Mouse (Mus musculus) E14TG2a.4 (cell line): ENCODE measurements around the gene Msh4.

Experiments used
- CTCF ChIP-seq: conservative IDR thresholded peaks from 2 replicates; pipeline ENCODE4 v1.5.1; 2014; ENCODE audit warnings: low read length
- POU5F1 ChIP-seq: IDR thresholded peaks from 2 replicates; pipeline ENCODE4 v1.6.1; 2014; ENCODE audit warnings: low read length, borderline replicate concordance

DNA sequence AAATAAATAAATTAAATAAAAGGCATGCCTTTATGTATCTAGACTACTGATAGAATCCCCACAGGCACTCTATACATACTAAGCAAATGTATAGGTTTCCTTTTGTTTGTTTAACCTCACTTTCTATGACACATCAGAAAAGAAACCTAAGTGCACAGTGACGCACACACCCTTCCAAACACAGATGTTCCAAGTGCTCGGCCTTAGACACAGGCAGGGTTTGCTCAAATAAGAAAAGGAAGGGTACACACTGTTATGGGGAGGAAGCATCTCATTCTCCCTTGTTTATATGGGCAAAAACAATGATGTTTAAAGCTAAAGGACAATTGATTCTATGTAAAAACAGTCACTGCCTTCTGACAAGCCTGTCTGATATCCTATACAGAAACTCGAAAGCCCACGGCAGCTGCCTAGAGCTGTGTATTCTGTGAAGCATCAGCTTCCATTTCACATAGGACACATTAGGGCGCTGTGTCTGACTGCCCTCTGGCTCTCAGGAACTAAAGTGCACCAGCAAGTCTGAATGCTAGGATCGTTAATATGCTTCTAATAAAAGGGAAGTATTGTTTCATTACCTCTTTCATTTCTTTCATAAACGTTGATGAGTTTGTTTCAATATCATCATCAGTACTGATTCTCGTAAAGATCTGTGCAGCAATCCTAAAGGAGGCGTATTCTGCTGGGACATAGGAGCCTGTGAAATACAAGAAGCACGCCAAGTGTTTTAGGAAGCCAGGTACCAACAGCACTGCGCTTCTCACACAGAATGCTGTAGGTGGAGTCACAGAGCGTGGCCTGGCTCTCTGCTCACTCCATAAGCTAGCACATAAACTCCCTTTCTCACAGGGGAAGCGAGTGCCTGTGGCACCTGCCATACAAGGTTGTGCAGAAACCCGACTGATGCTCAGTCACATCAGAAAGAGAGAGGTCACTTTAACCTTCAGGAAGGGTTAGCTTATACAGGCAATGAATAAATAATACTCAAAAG is 38.5 kb downstream of the Msh4 start:
- TF ChIP-seq CTCF (no peak), POU5F1 (no peak)
